In genomic region chr13:52347631-52348030, GRCm38 (mm10) we compare ENCODE assay signal across 12 mouse cellular contexts.
"Had no signal": no experiment of that assay in that cellular context is flagged by ENCODE, and none has a peak within 500 bp of the region (broad histone marks: within the 10 kb centered on the region; RNA-seq: fewer than 3 reads in every experiment).

No protein-coding gene starts in this region.

- H3K4me3 ChIP-seq: liver, embryonic 13.5 days; midbrain, embryonic 12.5 days; neural tube, embryonic 12.5 days; neural tube, embryonic 15.5 days had no signal

- H3K27ac ChIP-seq: liver, embryonic 13.5 days; midbrain, embryonic 12.5 days; neural tube, embryonic 12.5 days; neural tube, embryonic 15.5 days had no signal

- H3K27me3 ChIP-seq: liver, embryonic 13.5 days; midbrain, embryonic 12.5 days; neural tube, embryonic 12.5 days; neural tube, embryonic 15.5 days had no signal

- H3K4me1 ChIP-seq: liver, embryonic 13.5 days; midbrain, embryonic 12.5 days; neural tube, embryonic 12.5 days; neural tube, embryonic 15.5 days had no signal

- DNase-seq: kidney, adult 9 months; kidney, postnatal 14 days; kidney, postnatal 4 days; liver, embryonic 13.5 days; lung, adult 2 months; lung, postnatal 14 days; lung, postnatal 4 days; thymus, adult 18-20 months; thymus, postnatal 36 days had no signal

- H3K36me3 ChIP-seq: liver, embryonic 13.5 days; midbrain, embryonic 12.5 days; neural tube, embryonic 12.5 days; neural tube, embryonic 15.5 days had no signal

- H3K9ac ChIP-seq: liver, embryonic 13.5 days; midbrain, embryonic 12.5 days; neural tube, embryonic 12.5 days; neural tube, embryonic 15.5 days had no signal

- H3K9me3 ChIP-seq: liver, embryonic 13.5 days; midbrain, embryonic 12.5 days; neural tube, embryonic 12.5 days; neural tube, embryonic 15.5 days had no signal

- H3K4me2 ChIP-seq: liver, embryonic 13.5 days; midbrain, embryonic 12.5 days; neural tube, embryonic 12.5 days; neural tube, embryonic 15.5 days had no signal
